Mouse (Mus musculus) embryo, embryonic 10.5 days (tissue): ENCODE data around the gene Nrf1.
A peak's percentile ranks its signal among the peaks of the same experiment; 100 is the strongest.

Source experiments
- DNase-seq: peaks from one replicate; pipeline ENCODE4 v3.0.0-alpha.2; 2015; ENCODE audit warnings: low spot score

The Nrf1 gene

DNA sequence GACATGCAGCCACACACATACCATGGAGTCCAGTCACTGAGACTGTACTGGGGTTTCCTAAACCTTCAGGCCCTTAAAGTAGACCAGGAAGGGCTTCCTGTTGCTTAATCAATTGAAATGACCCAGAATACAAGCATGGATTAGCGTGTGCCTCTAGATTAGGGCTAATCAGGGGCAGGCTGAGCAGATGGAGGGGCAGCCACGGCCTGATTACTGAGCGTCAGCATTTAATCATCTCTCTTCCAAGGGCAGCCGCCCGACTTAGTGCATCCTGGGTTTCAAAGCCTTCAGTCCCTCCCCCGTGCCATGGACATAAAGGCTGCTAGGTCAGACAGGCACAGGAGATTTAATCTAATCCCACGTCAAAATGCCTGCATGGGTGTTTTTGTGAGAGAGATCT, 99.3 kb downstream of the Nrf1 start:
- no peak for DNase-seq

DNA sequence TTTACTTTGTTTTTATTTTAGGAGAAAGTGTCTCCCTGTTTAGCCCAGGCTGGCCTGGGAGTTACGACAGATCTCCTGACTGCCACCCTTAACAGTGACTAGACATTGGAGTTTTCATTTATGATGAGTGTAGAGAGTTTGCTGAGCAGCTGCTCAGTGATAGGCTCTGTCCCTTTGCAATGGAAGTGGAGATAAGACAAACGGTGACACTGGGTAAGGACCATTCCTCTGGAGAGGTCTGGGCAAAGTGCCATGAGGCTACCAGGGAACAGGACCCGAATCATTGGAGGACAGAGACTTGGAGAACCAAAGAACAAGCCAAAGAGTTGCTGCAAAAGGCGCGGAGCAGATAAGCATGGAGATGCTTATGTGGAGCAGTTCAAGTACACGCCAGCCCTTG, 100.0 kb downstream of the Nrf1 start:
- DNase-seq: no peak

DNA sequence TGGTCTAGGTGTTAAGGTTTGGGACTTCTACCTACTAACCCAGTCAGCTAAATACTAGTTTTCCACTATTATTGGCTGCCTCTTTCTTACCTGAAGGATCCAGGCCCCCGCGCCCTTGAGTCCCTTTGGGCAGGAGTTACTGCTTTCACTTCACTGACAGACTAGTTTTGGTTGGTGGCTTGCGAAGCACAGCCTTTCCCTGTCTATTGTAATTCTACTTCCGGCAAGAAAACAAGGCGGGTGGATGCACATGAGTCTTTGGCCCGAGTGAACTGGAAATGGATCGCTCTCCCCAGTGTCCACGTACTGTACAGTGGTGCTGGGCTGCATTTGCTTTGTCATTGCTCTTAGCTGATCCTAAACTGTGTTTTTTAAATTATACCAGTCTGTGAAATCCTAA, 102.7 kb downstream of the Nrf1 start:
- DNase-seq: no peak

DNA sequence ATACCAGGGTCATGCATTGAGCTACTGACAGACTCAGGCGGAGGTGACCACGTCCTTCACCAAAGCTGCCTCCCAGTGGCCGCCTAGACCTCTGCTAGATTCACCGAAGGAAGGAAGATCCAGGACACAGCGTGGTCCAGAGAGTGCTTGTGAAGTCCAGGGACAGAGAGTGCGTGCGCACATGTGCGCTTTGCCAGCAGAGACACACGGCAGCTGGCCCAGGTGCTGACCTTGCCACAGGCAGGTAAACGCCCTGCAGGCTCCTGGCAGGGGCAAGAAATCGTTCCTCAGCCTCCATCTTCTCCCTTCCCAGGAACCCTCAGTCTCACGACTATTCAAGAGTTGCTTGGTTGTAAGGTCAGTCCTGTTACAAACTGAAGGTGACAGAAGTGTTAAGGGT, 104.4 kb downstream of the Nrf1 start:
- DNase-seq: no peak

DNA sequence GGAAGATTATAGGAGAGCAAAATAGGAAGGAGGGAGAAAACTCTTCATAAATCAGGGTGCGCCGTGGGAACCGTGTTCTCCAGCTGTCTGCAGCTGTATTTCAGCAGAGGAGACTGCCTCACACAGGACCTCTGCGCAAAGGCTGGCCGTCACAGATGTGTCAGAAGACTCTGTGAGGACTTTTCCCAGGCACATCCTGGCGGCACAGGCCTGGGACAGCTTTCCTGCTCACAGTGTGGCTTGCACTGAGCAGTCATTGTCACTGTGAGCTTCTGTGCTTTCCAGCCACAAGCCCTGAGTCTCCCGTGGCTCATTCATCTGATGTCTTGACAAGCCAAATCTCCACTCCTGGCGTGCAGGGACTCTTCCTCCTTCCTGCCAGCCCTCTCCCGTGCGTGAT, 104.9 kb downstream of the Nrf1 start:
- DNase-seq: no peak

DNA sequence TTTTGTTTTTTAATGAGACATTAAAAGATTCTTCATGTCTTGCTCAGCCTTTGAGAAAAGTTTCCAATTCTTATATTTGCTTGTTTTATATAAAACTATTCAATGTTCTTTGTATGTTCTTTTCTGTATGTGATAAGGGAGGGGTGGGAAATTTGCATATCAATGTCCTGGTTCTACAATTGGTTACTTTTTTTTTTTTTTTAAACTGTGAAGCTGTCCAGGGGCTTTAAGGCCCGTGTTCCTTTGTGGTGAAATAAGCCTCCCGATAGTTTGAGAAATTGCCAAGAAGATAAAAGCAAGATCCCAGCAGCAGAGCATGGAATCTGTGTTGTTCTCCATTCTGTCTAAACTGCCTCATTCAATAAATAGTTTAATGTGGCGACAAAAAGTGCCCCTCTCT, 105.3 kb downstream of the Nrf1 start:
- DNase-seq: no peak

DNA sequence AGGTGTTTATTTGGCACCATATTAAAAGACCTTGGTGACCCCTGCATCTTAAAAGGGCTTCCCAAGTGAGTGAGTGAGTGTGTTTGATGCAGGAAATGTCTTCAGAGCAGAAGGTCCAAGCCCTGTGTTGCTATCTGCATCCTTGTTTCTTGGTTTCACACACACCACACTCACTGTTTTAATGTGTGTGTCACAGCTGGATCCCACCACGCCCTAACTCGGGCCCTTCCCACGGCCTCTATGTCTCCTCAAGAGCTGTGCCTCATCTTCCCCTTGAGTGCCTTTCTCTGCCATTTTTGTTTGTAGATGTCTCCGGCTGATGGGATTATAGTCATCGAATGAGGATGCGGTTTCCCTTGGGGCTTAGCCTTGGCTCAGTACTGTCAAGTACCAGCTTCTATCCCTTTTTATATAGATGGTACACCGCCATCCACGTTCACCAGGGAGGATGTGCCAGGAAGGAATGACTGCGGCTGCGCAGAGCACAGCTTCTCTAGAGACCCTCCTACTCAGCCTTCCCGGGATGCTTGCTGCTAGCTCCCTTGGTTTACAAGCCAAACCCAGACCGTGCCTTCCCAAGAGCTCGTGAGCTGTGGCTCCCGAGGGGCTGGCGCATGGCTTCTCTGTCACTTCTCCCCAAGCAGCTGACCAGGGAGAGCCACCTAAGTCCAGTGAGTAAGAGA, 106.1 kb downstream of the Nrf1 start:
- no peak for DNase-seq

DNA sequence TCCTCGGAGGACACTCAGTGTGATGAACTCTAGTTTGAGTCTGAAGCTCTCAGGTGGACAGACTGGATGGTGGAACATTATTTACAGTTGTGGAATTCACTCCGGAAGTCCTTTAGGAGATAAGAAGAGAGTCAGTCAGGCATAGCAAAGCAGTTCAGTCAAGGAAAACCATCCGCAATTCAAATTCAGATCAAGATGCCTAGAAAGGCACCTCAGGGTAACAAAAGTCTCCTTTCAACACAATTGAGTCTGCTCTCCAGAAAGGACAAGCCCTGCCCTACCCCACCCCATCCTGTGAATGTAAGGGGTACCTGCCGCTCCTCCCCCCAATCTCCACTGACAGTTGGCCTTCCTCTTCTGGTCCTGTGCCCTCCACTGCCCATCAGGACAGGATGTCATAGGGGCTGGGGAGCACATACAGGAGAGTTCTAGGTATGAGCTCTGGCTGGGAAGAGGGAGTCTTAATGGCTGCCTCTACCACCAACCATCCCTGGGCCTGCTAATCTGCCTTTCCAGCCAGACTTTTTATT, 111.8 kb downstream of the Nrf1 start:
- no peak for DNase-seq

DNA sequence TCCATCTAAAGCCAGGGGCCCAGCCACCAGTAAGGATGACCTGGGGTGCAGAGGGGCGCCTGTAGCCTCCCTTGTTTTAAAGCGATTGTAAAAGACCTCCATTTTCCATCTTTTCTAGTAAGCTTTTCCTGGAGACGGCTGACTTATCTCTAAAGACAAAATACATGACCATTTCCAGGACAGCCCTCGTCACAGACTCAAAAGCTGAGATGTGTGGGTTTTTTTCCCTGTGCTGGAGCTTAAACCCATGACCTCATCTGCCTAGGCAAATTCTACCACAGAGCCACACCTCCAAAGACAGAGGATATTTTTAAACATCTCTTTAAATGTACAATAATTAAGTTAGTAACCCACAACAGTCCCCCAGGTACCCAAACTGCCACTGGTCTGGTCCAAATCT, 112.6 kb downstream of the Nrf1 start:
- DNase-seq: no peak

DNA sequence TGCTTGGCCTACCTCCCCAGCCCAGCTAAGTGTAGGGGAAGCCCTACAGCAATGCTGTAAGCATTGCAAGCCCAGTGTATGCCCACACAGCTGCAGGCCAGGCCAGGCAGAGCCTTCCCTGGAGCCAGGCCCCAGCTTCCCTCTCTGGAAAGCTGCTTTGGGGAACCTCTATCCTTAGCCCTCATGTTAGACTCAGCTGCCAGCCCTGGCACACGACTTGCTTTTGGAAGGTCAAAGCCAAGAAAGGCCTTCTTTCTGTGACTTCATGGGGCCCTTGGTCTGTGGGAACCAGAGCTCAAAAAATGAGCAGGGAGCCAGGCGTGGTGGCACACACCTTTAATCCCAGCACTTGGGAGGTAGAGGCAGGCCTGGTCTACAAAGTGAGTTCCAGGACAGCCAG, 113.8 kb downstream of the Nrf1 start:
- DNase-seq: no peak

DNA sequence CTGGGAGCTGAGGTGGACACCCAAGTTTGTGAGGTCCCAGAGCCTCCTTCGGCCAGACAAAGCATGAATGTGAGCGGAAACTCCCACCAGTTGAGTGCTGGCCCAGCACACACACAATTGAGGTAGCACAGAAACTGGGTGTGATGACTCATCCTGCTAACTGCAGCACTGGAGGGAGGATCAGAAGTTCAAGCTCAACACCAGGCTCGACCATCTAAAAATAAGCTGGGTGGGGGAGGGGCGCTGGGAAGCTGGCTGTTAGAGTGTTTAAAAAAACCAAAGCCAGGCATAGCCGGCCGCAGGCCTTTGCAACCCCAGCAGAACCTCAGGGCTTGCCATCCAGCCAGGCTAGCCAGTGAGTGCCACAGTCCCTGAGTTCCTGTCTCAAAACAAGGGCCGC, 114.3 kb downstream of the Nrf1 start:
- DNase-seq: peak; percentile 36

DNA sequence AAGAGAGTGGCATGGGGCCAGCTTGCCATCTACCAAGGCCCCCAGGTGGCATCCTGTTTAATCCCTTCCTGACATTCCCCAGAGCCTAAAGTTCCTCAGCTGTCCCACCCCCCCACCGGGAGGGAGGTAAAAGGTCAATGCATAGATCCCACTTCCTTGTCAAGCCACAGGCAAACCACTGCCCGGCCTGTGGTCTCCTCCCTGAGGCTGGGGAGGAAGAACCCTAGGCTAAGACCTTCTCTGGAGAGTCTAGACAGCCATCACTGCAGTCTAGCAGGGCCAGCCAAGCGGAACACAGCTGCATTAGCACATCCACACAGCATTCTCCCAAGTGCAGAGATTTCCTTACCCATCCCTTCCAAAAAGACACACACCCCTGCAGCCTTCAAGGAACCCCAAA, 118.6 kb downstream of the Nrf1 start:
- no peak for DNase-seq

DNA sequence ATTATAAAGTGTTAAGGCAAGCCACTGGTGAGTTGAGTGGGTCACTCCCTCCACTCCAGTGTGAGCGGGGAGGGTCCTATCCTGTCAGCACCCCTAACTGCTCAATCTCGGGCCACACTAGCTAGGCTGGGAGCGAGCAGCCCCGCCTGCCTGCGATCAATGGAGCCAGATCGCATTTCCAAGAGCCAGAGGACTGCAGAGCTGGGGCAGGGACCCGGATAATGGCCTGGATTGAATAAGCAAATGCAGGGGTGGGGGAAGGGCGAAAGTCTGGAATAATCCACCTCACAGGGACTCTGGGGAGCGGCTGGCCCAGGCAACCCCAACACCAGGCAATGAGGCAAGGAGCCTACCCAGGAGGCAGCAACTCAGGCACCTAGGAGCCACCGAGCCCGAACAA, 119.4 kb downstream of the Nrf1 start:
- peak; percentile 77 for DNase-seq

DNA sequence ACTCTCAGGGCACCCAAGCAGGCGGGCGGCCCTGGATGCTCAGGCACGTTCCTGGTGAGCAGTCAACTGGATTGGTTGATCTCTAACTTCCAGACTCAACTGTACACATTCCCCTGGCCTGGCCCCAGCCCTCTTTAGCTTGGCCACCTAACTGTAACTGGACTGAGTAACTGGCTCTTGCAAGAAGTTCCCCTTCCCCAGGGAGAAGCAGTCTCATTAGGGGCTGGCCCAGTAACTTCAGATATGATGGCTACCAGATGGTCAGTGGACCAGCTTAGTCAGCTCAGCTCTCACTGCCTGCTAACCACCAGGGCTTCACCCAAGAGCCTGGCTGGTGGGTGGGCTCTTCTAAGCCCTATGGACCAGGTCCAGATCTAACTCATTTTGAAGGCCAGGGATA, 120.5 kb downstream of the Nrf1 start:
- no peak for DNase-seq

DNA sequence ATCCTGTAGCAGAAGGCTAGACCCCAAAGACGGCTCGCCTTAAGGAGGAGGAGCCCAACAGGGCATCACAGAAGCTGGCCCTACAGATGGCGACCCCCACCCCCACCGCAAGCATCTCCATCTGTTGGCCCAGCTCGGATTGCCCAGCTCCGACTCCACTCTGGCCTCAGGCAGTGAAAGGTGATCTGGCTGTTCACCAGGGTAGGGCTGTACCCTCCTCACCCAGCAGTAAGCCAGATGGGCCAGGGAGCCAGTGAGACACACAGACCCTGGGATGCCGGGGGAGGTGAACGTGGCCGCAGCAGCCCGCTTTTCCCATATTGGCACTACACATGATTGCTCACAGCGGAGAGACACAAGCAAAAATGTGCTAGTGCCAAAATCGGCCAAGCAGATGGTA, 121.4 kb downstream of the Nrf1 start:
- DNase-seq: peak; percentile 40

DNA sequence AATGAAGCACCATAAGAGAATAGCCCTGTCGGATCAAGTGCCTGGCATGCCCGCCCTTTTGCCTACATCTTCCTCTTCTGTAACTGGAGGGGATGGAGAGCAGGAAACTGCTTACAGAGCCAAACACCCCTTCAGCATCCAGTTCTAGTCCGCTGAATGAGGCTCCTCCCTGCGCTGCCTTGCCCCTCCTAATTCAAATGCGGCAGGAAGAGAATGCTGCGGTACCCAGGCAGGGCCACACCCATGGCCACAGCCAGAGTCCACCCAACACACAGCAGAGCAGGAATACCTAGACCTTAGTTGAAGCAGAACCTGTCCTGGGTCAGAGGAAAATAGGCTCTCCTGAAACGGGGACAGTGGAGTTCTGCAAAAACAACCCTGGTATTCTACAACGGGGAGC, 123.4 kb downstream of the Nrf1 start:
- no peak for DNase-seq

DNA sequence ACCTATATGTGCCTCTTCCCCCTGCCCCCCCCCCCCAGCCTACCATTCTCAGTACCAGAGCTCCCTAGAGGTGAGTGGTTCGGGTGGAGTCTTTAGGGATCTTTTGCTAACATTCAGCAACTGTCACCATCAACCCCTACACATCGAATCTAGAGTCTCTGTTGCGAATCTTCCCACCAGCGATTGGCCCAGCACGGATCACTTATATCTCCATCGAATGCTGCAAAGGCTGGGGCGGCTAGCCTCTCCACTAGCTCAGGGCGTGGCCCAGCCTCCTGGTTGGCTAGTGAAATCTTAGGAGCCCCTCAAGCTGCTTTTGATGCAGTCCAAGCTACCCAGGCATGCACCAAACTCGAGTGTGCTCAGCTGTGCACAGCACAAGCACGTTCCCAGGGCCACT, 124.2 kb downstream of the Nrf1 start:
- peak; percentile 34 for DNase-seq

DNA sequence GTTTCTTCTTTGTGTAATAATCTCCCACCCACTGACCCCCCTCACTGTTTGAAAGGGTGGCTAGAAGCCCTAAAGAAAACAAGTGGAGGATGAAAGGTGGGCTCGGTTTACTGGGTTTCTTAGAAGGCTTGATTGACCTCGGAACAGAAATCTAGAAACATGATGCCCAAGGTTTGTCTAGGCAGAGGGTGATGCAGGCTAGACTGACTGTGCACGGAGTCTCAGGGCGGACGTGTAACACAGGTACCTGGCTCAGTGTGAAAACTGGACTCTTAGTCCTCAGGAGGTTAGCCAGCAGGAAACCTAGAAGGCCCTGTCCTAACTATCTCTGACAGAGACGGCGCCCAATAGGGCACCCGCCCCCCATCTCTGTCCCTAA, 124.6 kb downstream of the Nrf1 start:
- DNase-seq: no peak

DNA sequence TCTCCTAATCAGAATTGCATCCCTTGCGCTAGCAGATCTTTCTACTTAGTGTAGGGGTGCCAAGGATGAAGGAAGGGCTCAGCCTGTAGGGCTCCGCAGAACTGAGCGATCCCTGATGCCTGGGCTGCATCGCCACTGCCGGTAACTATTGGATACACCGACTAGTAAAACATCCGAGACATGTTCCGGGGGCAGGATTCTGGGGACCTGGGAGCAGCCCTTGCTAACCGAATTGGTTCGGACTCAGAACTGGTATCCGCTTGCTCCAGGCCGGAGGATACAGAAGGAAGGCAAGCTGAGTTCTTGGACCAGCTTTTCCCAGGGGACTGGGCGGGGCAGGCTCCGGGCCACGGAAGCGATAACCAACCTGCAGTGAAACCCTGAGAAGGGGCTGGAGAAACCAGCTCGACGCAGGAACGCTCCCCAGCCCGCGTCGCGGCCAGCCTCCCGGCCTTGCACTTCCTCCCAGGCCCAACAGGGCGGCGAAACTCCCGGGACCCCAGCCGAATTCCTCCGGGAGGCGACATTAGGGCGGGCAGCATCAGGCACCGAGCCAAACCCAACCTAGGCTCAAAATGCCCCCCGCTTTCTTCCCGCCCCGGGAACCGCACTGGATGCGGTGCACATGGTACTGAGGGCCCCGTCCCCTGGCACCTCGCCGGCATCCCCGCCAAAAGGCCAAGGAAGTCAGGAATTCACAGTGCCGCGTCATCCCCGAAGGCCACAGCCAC, 125.2 kb downstream of the Nrf1 start:
- DNase-seq: peak; percentile 46

DNA sequence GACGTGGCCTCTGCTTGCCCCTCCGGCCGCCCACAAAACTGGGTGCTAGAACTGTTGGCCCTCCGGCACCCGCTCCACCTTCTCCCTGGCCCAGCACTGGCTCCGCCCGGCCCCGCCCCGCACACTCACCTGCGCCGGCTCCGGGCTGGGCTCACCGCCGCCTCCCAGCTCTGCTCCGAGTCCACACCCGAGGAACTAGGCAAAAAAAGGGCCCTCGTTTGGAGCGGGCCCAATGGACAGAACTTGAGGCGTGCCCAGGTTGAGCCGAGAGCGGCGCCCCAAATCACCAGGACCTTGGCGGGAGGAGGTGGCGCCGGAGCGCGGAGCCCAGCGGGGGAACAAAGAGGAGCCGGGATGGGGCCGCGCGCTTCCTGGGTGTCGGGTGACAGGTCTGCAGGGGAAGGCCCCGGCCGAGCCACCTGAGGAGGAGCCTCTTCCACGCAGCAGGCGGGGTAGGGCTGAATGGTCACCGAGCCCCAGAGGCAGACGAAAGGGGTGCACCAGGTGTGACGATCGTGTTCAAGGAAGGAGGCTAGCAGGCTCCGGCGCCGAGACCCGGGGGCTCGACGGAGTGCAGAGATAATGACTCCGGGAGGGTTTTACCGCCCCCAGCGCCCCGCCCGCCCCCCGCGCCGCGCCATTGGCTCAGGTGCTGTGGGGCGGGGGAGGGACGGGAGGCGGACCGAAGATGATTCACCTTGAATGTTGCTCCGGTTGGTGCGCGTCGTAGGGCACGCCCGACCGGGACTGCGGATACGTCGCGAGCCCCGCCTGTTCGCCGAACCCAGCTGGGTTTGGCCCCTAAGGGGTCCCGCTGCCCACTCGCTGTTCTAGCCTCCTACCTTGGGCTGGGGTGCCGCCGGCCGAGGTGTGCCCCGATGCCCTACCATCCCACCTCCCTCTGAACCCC, 126.0 kb downstream of the Nrf1 start:
- peak; percentile 40 for DNase-seq

DNA sequence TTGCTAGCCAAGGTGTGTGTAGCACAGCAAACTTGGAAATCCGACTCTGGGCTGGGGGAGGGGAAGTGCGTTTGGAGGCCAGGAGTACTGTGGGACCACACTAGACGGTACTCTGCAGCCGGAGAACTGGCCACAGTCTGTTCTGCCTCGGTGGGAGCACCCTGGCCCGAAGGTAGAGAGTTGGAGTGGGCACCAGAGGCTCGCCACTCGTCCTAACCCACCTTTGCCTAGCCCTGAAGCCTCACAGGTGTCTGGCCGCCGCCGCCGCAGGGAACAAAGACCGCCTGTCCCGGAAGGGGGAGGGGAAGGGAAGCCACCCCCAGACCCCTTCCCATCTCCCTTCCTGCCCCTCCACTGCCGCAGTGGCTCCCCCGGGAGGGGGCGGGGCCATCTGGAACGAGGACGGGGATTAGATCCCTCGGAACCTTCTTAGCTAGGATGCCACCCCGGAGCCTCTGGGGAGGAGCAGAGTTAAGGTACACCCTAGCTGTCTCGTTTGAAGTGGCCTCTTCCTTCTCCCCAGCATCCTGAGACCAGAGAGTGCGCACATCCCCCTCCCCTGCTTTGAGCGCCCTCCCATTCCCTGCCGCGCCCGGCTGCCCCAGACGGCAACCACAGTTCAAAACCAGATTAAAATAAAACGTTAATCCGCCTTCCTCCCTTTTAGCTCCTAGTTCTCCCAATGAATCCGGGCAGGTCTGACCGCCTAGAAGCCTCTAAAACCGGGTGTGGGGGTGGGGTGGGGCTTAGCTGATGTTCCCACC, 126.9 kb downstream of the Nrf1 start:
- DNase-seq: peak; percentile 37
